Mouse (Mus musculus): ENCODE data around the gene Nek1. TPM values are rescaled to one million over a fixed set of nuclear protein-coding genes. Genes with fewer than 3 reads are reported as not detected.

Nek1 gene
- total and polyA plus RNA-seq, 2 experiments from 2014 or later, result 18.4 to 19.5 TPM

- no peaks in the 10 kb centered on the region for H3K9me3 ChIP-seq (ENCODE audit: low read length)
- ATAC-seq (no peak), DNase-seq (no peak)
- no peak overlapping the region for H3K4me3 ChIP-seq (ENCODE audit: low read depth, low read length)
- no peak for TF ChIP-seq CTCF (IDR thresholded peaks at IDR 0.05; ENCODE audit: low read depth)
- 94% methylated on average over 7 of the region's 7 CpGs for WGBS
- no peaks in the 10 kb centered on the region for H3K4me1 ChIP-seq (ENCODE audit: insufficient read depth)
- H3K4me2 ChIP-seq (ENCODE audit: low read depth), result no peak overlapping the region
- H3K27ac ChIP-seq (ENCODE audit: low read depth, low read length), result no peak overlapping the region
- H3K36me3 ChIP-seq (ENCODE audit: insufficient read depth), result no peaks in the 10 kb centered on the region
- H3K9ac ChIP-seq, result no peak overlapping the region
- no peaks in the 10 kb centered on the region for H3K27me3 ChIP-seq (ENCODE audit: insufficient read depth, low read length)
These were observed 36.1 kb upstream of the Nek1 start for GRCm38 (mm10) chr8:60956847-60957246.

DNA sequence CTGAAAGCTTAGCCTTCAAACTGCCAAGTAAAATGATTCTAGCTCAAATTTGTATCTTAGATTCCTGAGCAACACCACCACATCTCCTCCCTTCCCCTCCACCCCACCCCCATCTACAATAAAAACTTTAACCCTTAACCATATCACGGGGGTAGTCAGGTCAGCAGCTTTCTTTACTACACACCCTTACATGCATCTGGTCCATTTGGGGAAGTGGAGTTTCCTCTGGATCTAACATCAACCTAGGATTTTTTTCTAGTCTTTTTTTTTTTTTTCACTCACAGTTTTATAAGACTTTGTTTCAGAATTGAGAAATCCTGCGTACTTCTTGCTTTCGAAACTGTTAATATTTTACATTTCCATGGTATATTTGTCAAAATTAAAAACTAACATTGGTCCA lies 30.2 kb upstream of the Nek1 start:
- H3K27me3 ChIP-seq (ENCODE audit: insufficient read depth, low read length), result no peaks in the 10 kb centered on the region
- WGBS, result 93% methylated on average over 3 of the region's 3 CpGs
- TF ChIP-seq CTCF (IDR thresholded peaks at IDR 0.05; ENCODE audit: low read depth), result no peak
- DNase-seq, result no peak
- no peaks in the 10 kb centered on the region for H3K9me3 ChIP-seq (ENCODE audit: low read length)
- no peaks in the 10 kb centered on the region for H3K36me3 ChIP-seq (ENCODE audit: insufficient read depth)
- no peak overlapping the region for H3K4me2 ChIP-seq (ENCODE audit: low read depth)
- H3K4me3 ChIP-seq (ENCODE audit: low read depth, low read length), result no peak overlapping the region
- H3K27ac ChIP-seq (ENCODE audit: low read depth, low read length), result no peak overlapping the region
- no peak for ATAC-seq
- no peak overlapping the region for H3K9ac ChIP-seq
- H3K4me1 ChIP-seq (ENCODE audit: insufficient read depth), result no peaks in the 10 kb centered on the region

GRCm38 (mm10) chr8:60963931-60964330 lies 29.1 kb upstream of the Nek1 start:
- no peaks in the 10 kb centered on the region for H3K4me1 ChIP-seq (ENCODE audit: insufficient read depth)
- H3K27me3 ChIP-seq (ENCODE audit: insufficient read depth, low read length), result no peaks in the 10 kb centered on the region
- DNase-seq (no peak), ATAC-seq (no peak)
- TF ChIP-seq CTCF (IDR thresholded peaks at IDR 0.05; ENCODE audit: low read depth), result no peak
- no peaks in the 10 kb centered on the region for H3K36me3 ChIP-seq (ENCODE audit: insufficient read depth)
- H3K4me3 ChIP-seq (ENCODE audit: low read depth, low read length), result no peak overlapping the region
- H3K4me2 ChIP-seq (ENCODE audit: low read depth), result no peak overlapping the region
- H3K27ac ChIP-seq (ENCODE audit: low read depth, low read length), result no peak overlapping the region
- H3K9ac ChIP-seq, result no peak overlapping the region
- WGBS, result 52% methylated on average over 2 of the region's 2 CpGs
- H3K9me3 ChIP-seq (ENCODE audit: low read length), result no peaks in the 10 kb centered on the region

DNA sequence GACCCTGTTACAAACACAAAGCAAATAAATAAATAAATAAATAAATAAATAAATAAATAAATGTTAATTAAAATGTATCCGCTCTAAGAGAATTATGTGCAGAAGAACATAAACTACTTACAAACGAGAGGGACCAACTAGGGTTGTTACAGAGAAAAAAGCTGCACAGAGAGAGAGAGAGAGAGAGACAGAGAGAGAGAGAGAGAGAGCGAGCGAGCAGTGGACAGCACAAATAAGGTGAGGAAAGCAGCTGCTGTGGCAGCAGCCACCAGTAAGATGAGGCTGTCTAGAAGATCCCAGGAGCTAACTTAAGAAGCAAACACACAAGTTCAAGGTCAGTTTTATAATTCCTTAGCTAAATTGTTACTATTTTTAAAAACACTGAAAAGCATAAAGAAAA lies 28.5 kb upstream of the Nek1 start:
- WGBS, result 76% methylated on average over 4 of the region's 4 CpGs
- ATAC-seq, result no peak

DNA sequence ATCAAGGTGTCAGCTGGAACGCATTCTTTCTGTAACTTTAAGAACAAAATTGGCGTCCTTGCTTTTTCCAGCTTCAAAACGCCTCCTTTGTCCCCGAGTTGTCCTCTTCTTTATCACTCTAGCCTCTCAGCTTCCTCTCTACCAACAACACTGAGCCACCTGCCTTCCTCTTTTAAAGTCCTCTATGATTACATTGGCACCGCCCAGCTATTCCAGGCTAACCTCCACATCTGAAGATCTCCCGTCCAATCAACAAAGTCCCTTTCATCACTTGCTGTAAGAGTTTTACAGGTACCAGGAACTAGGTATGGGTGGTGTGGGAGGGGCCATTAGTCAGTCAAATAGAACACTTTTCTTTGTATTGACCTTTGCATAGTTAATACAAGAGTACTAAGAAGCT lies 27.7 kb upstream of the Nek1 start:
- no peak overlapping the region for H3K27ac ChIP-seq (ENCODE audit: low read depth, low read length)
- H3K9me3 ChIP-seq (ENCODE audit: low read length), result no peaks in the 10 kb centered on the region
- ATAC-seq (no peak), DNase-seq (no peak)
- H3K4me1 ChIP-seq (ENCODE audit: insufficient read depth), result no peaks in the 10 kb centered on the region
- no peak for TF ChIP-seq CTCF (IDR thresholded peaks at IDR 0.05; ENCODE audit: low read depth)
- H3K9ac ChIP-seq, result no peak overlapping the region
- no peak overlapping the region for H3K4me2 ChIP-seq (ENCODE audit: low read depth)
- H3K27me3 ChIP-seq (ENCODE audit: insufficient read depth, low read length), result no peaks in the 10 kb centered on the region
- no peak overlapping the region for H3K4me3 ChIP-seq (ENCODE audit: low read depth, low read length)
- WGBS, result 66% methylated on average over 6 of the region's 6 CpGs
- H3K36me3 ChIP-seq (ENCODE audit: insufficient read depth), result no peaks in the 10 kb centered on the region

More for the DNA sequence above, 28.5 kb upstream of the Nek1 start:
- DNase-seq, result no peak
- Histone ChIP-seq H3K4me3 (ENCODE audit: low read depth, low read length) (no peak overlapping the region), H3K27me3 (ENCODE audit: insufficient read depth, low read length) (no peaks in the 10 kb centered on the region), H3K9ac (no peak overlapping the region), H3K4me2 (ENCODE audit: low read depth) (no peak overlapping the region), H3K4me1 (ENCODE audit: insufficient read depth) (no peaks in the 10 kb centered on the region), H3K9me3 (ENCODE audit: low read length) (no peaks in the 10 kb centered on the region), H3K36me3 (ENCODE audit: insufficient read depth) (no peaks in the 10 kb centered on the region), H3K27ac (ENCODE audit: low read depth, low read length) (no peak overlapping the region)
- no peak for TF ChIP-seq CTCF (IDR thresholded peaks at IDR 0.05; ENCODE audit: low read depth)

DNA sequence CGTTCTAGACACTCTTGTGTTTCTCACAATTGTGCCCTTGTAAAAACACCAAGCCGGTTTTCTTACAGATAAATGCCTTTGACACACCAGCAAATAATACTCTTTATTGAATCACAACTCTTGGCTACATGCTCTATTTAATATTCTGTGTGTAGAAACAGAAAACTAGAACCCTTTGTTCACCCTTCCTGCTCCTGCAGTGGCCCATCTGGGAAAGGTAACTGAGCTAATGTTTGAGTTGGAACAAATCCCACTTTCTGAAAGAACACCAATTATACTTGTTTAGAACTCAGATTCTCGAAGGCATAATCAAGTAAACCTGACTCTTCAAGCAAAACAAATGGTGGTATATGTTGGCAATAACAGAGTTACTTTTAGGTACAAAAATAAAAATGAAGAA lies 27.3 kb upstream of the Nek1 start:
- H3K4me3 ChIP-seq (ENCODE audit: low read depth, low read length), result no peak overlapping the region
- TF ChIP-seq CTCF (IDR thresholded peaks at IDR 0.05; ENCODE audit: low read depth), result no peak
- no peaks in the 10 kb centered on the region for H3K36me3 ChIP-seq (ENCODE audit: insufficient read depth)
- H3K27ac ChIP-seq (ENCODE audit: low read depth, low read length), result no peak overlapping the region
- no peak overlapping the region for H3K9ac ChIP-seq
- no peak overlapping the region for H3K4me2 ChIP-seq (ENCODE audit: low read depth)
- no peaks in the 10 kb centered on the region for H3K9me3 ChIP-seq (ENCODE audit: low read length)
- WGBS, result 35% methylated on average over 3 of the region's 3 CpGs
- H3K27me3 ChIP-seq (ENCODE audit: insufficient read depth, low read length), result no peaks in the 10 kb centered on the region
- no peak for ATAC-seq
- no peak for DNase-seq
- H3K4me1 ChIP-seq (ENCODE audit: insufficient read depth), result no peaks in the 10 kb centered on the region

- Histone ChIP-seq H3K4me1 (ENCODE audit: insufficient read depth) (no peaks in the 10 kb centered on the region; the same call in 1 of the 2 replicates), H3K9me3 (ENCODE audit: low read length) (no peaks in the 10 kb centered on the region), H3K9ac (no peak overlapping the region), H3K4me2 (ENCODE audit: low read depth) (no peak overlapping the region), H3K27ac (ENCODE audit: low read depth, low read length) (no peak overlapping the region), H3K36me3 (ENCODE audit: insufficient read depth) (no peaks in the 10 kb centered on the region), H3K27me3 (ENCODE audit: insufficient read depth, low read length) (no peaks in the 10 kb centered on the region), H3K4me3 (ENCODE audit: low read depth, low read length) (no peak overlapping the region)
- 53% methylated on average over 2 of the region's 2 CpGs for WGBS
- DNase-seq, result no peak
- no peak for ATAC-seq
- no peak for TF ChIP-seq CTCF (IDR thresholded peaks at IDR 0.05; ENCODE audit: low read depth)
These were observed 23.9 kb upstream of the Nek1 start for GRCm38 (mm10) chr8:60969091-60969490.

GRCm38 (mm10) chr8:60971808-60972207 lies 21.2 kb upstream of the Nek1 start:
- no peaks in the 10 kb centered on the region for H3K36me3 ChIP-seq (ENCODE audit: insufficient read depth)
- H3K27ac ChIP-seq (ENCODE audit: low read depth, low read length), result no peak overlapping the region
- H3K4me3 ChIP-seq (ENCODE audit: low read depth, low read length), result no peak overlapping the region
- no peak overlapping the region for H3K4me2 ChIP-seq (ENCODE audit: low read depth)
- 51% methylated on average over 4 of the region's 4 CpGs for WGBS
- no peak overlapping the region for H3K9ac ChIP-seq
- H3K4me1 ChIP-seq (ENCODE audit: insufficient read depth), result no peaks in the 10 kb centered on the region; the same call in 1 of the 2 replicates
- ATAC-seq (no peak), DNase-seq (peak; percentile 27)
- no peaks in the 10 kb centered on the region for H3K9me3 ChIP-seq (ENCODE audit: low read length)
- no peak for TF ChIP-seq CTCF (IDR thresholded peaks at IDR 0.05; ENCODE audit: low read depth)
- H3K27me3 ChIP-seq (ENCODE audit: insufficient read depth, low read length), result no peaks in the 10 kb centered on the region
